Mouse (Mus musculus) brown adipose tissue, adult 24 weeks (tissue): ENCODE measurements around the gene Urgcp. TPM values are rescaled to one million over a fixed set of nuclear protein-coding genes. Genes with fewer than 3 reads are reported as not detected.

ENCODE experiments used
- polyA plus RNA-seq: library from polyadenylated mRNA; stranded (reverse); fragments of >200 nt; gene quantifications from 2 replicates; pipeline ENCODE4 v1.2.4, GENCODE M21; 2012; ENCODE audit not compliant: missing spikeins, insufficient read depth, insufficient read length

Urgcp gene
- polyA plus RNA-seq, 1 experiment: 34.1 TPM

Other genes with a start within 250 kb of the Urgcp start
- 47.1 and 80.4 TPM in 2 replicates for gene Xbp1, start 241.7 kb downstream of the Urgcp start, polyA plus RNA-seq
- gene Ccdc117, start 220.2 kb downstream of the Urgcp start, polyA plus RNA-seq: 6.7 and 15.8 TPM in 2 replicates
- gene Ankrd36, start 192.7 kb downstream of the Urgcp start, polyA plus RNA-seq: not detected in 2 replicates
- 191 and 238 TPM in 2 replicates for gene Mrps24, start 46.7 kb downstream of the Urgcp start, polyA plus RNA-seq
- 18.7 and 21.8 TPM in 2 replicates for gene Dbnl, start 26.1 kb upstream of the Urgcp start, polyA plus RNA-seq
- 40.4 and 46.7 TPM in 2 replicates for gene Pgam2, start 41.4 kb upstream of the Urgcp start, polyA plus RNA-seq
- gene Polm, start 75.6 kb upstream of the Urgcp start, polyA plus RNA-seq: 2.1 and 2.9 TPM in 2 replicates
- gene Aebp1, start 99.6 kb upstream of the Urgcp start, polyA plus RNA-seq: 9.8 and 10.7 TPM in 2 replicates
- 33.6 and 43.7 TPM in 2 replicates for gene Pold2, start 115.9 kb upstream of the Urgcp start, polyA plus RNA-seq
- not detected in 2 replicates for gene Myl7, start 136.4 kb upstream of the Urgcp start, polyA plus RNA-seq
- 1.5 TPM in 1 of 2 replicates, not detected in the other for gene Gck, start 187.7 kb upstream of the Urgcp start, polyA plus RNA-seq
- gene Ykt6, start 193.3 kb upstream of the Urgcp start, polyA plus RNA-seq: 42.9 TPM in 2 replicates